ENCODE assay signal across 8 mouse cellular contexts in genomic region chr19:5804371-5804899, GRCm38 (mm10). TPM values are rescaled to one million over a fixed set of nuclear protein-coding genes. Genes with fewer than 3 reads are reported as not detected.
DNase-seq lines count a peak whose midpoint lies in the region; ATAC-seq lines count a peak whose summit lies in the region.

No protein-coding gene starts in this region.

- H3K27ac ChIP-seq in lung, embryonic 16.5 days (ENCODE audit: low read length), result peak overlapping the region; percentile 93
- H3K27ac ChIP-seq in forebrain, embryonic 13.5 days, result peak overlapping the region; percentile 100
- peak overlapping the region; percentile 100 for H3K27ac ChIP-seq in limb, embryonic 15.5 days
- peak overlapping the region; percentile 100 for H3K27ac ChIP-seq in stomach, embryonic 14.5 days (ENCODE audit: low read length)

- no peaks in the 10 kb centered on the region for H3K27me3 ChIP-seq in lung, embryonic 16.5 days (ENCODE audit: control insufficient read depth, insufficient read depth, low read depth, low read length)
- H3K27me3 ChIP-seq in forebrain, embryonic 13.5 days, result no peaks in the 10 kb centered on the region
- H3K27me3 ChIP-seq in limb, embryonic 15.5 days, result no peaks in the 10 kb centered on the region
- no peaks in the 10 kb centered on the region for H3K27me3 ChIP-seq in stomach, embryonic 14.5 days (ENCODE audit: control insufficient read depth, insufficient read depth, low read length)

- peak overlapping the region; percentile 28; the same call in 1 of the 2 replicates for H3K4me3 ChIP-seq in lung, embryonic 16.5 days (ENCODE audit: low read length)
- peak overlapping the region; percentile 98 for H3K4me3 ChIP-seq in forebrain, embryonic 13.5 days
- H3K4me3 ChIP-seq in limb, embryonic 15.5 days, result no peak overlapping the region
- peak overlapping the region; percentile 53; the same call in 1 of the 2 replicates for H3K4me3 ChIP-seq in stomach, embryonic 14.5 days (ENCODE audit: low read depth, low read length)

- peak; percentile 61 for DNase-seq in cerebellum, adult 9-11 months
- no peak for DNase-seq in cerebellum, adult 8-10 months
- DNase-seq in lung, adult 18-20 months, result no peak
- no peak for DNase-seq in urinary bladder, adult 2 months (ENCODE audit: low spot score)

- H3K36me3 ChIP-seq in lung, embryonic 16.5 days (ENCODE audit: control insufficient read depth, insufficient read depth, low read length), result peaks cover 4% of the 10 kb centered on the region; the same call in 1 of the 2 replicates
- no peaks in the 10 kb centered on the region for H3K36me3 ChIP-seq in forebrain, embryonic 13.5 days (ENCODE audit: poor library complexity, severe bottlenecking)
- H3K36me3 ChIP-seq in limb, embryonic 15.5 days, result no peaks in the 10 kb centered on the region
- H3K36me3 ChIP-seq in stomach, embryonic 14.5 days (ENCODE audit: control insufficient read depth, insufficient read depth, low read length), result peaks cover 8% of the 10 kb centered on the region; the same call in 1 of the 2 replicates

- peaks cover 52% of the 10 kb centered on the region for H3K4me1 ChIP-seq in lung, embryonic 16.5 days (replicated peaks; ENCODE audit: control insufficient read depth, insufficient read depth, low read length)
- peaks cover 35% of the 10 kb centered on the region for H3K4me1 ChIP-seq in forebrain, embryonic 13.5 days
- H3K4me1 ChIP-seq in limb, embryonic 15.5 days, result peaks cover 40% of the 10 kb centered on the region
- H3K4me1 ChIP-seq in stomach, embryonic 14.5 days (ENCODE audit: control insufficient read depth, insufficient read depth, low read length), result peaks cover 39% of the 10 kb centered on the region

- no peak for ATAC-seq in lung, embryonic 16.5 days (ENCODE audit: low read depth)
- ATAC-seq in forebrain, embryonic 13.5 days, result no peak
- ATAC-seq in limb, embryonic 15.5 days (ENCODE audit: insufficient number of reproducible peaks, low FRiP score, low TSS enrichment, low read depth), result no peak
- ATAC-seq in stomach, embryonic 14.5 days (ENCODE audit: insufficient number of reproducible peaks, insufficient read depth, low FRiP score, low read depth), result no peak

- H3K9me3 ChIP-seq in lung, embryonic 16.5 days (ENCODE audit: control insufficient read depth, low read length), result no peaks in the 10 kb centered on the region
- H3K9me3 ChIP-seq in forebrain, embryonic 13.5 days (replicated peaks), result no peaks in the 10 kb centered on the region
- H3K9me3 ChIP-seq in limb, embryonic 15.5 days, result no peaks in the 10 kb centered on the region
- no peaks in the 10 kb centered on the region for H3K9me3 ChIP-seq in stomach, embryonic 14.5 days (ENCODE audit: control insufficient read depth, low read depth, low read length)

- peak overlapping the region; percentile 60 for H3K9ac ChIP-seq in lung, embryonic 16.5 days (ENCODE audit: low read length)
- peak overlapping the region; percentile 90 for H3K9ac ChIP-seq in forebrain, embryonic 13.5 days
- H3K9ac ChIP-seq in limb, embryonic 15.5 days, result peak overlapping the region; percentile 33; the same call in 1 of the 2 replicates
- peak overlapping the region; percentile 63; the same call in 1 of the 2 replicates for H3K9ac ChIP-seq in stomach, embryonic 14.5 days (replicated peaks; ENCODE audit: low read depth, low read length)

- 25% methylated on average over 8 of the region's 8 CpGs for WGBS in lung, embryonic 16.5 days
- 35% methylated on average over 8 of the region's 8 CpGs for WGBS in forebrain, embryonic 13.5 days
- WGBS in limb, embryonic 15.5 days, result 14% methylated on average over 8 of the region's 8 CpGs
- 22% methylated on average over 8 of the region's 8 CpGs for WGBS in stomach, embryonic 14.5 days

- H3K4me2 ChIP-seq in lung, embryonic 16.5 days (ENCODE audit: low read depth, low read length), result peak overlapping the region; percentile 49
- H3K4me2 ChIP-seq in forebrain, embryonic 13.5 days, result peak overlapping the region; percentile 99
- H3K4me2 ChIP-seq in limb, embryonic 15.5 days, result peak overlapping the region; percentile 40
- H3K4me2 ChIP-seq in stomach, embryonic 14.5 days (replicated peaks; ENCODE audit: low read depth, low read length), result peak overlapping the region; percentile 93

RNA-seq across cellular contexts. Expression of gene Scyl1, which starts 33.2 kb away (rescaled TPM):
- polyA plus RNA-seq in lung, embryonic 16.5 days (2015; fragmentation: Nextera tagmentation; extraction: Ambion mirVana), result 76.3 and 83.2 TPM in 2 replicates
- 56.4 and 62.6 TPM in 2 replicates for polyA plus RNA-seq in forebrain, embryonic 13.5 days (2015; fragmentation: Nextera tagmentation; extraction: Ambion mirVana)
- polyA plus RNA-seq in limb, embryonic 15.5 days (2015; fragmentation: Nextera tagmentation; extraction: Ambion mirVana), result 81.6 and 85.1 TPM in 2 replicates
- 67.6 and 72.1 TPM in 2 replicates for polyA plus RNA-seq in stomach, embryonic 14.5 days (2014; fragmentation: Nextera tagmentation; extraction: Ambion mirVana)
- 104 and 123 TPM in 2 replicates for polyA plus RNA-seq in urinary bladder, adult 2 months (2012; rRNA removed)

Comparison
In these comparisons a context has a peak if more than half of its experiments do, and no peak if none do; other contexts are left out.
1. H3K4me2 ChIP-seq: peak in every context shown above with its lines; median percentile 99 in forebrain, embryonic 13.5 days; 93 in stomach, embryonic 14.5 days; 49 in lung, embryonic 16.5 days; 40 in limb, embryonic 15.5 days.
2. H3K9ac ChIP-seq: peak in every context shown above with its lines; median percentile 90 in forebrain, embryonic 13.5 days; 63 in stomach, embryonic 14.5 days; 60 in lung, embryonic 16.5 days; 33 in limb, embryonic 15.5 days.